Comparison of ENCODE assay signal across 9 mouse cellular contexts in genomic region chr15:85151433-85151918, GRCm38 (mm10). TPM values are rescaled to one million over a fixed set of nuclear protein-coding genes. Genes with fewer than 3 reads are reported as not detected.
DNase-seq lines count a peak whose midpoint lies in the region; ATAC-seq lines count a peak whose summit lies in the region.
"Had no signal": no experiment of that assay in that cellular context is flagged by ENCODE, and none has a peak within 500 bp of the region (broad histone marks: within the 10 kb centered on the region; RNA-seq: fewer than 3 reads in every experiment).

No protein-coding gene starts in this region.

- H3K27ac ChIP-seq in hindbrain, embryonic 14.5 days = no peak overlapping the region

- peak; percentile 40; the same call in 1 of the 2 replicates for ATAC-seq in hindbrain, embryonic 14.5 days (ENCODE audit: low FRiP score)
- no peak for ATAC-seq in monocyte, adult 5-6 weeks (replicated peaks; ENCODE audit: insufficient number of reproducible peaks, low FRiP score, low TSS enrichment, poor library complexity, severe bottlenecking)

- no peaks in the 10 kb centered on the region for H3K36me3 ChIP-seq in hindbrain, embryonic 14.5 days (replicated peaks; ENCODE audit: control insufficient read depth, insufficient read depth)

- no peaks in the 10 kb centered on the region for H3K27me3 ChIP-seq in hindbrain, embryonic 14.5 days (ENCODE audit: control insufficient read depth, insufficient read depth, low read length)

- H3K9me3 ChIP-seq in hindbrain, embryonic 14.5 days (ENCODE audit: control insufficient read depth, low read length) = no peaks in the 10 kb centered on the region
- H3K9me3 ChIP-seq: megakaryocyte, embryonic 14.5 days had no signal

- no peak overlapping the region for H3K9ac ChIP-seq in hindbrain, embryonic 14.5 days

- no peak overlapping the region for H3K4me2 ChIP-seq in hindbrain, embryonic 14.5 days (replicated peaks)

- no peaks in the 10 kb centered on the region for H3K4me1 ChIP-seq in hindbrain, embryonic 14.5 days (replicated peaks; ENCODE audit: control insufficient read depth, insufficient read depth, low read length)
- H3K4me1 ChIP-seq: megakaryocyte, embryonic 14.5 days had no signal

- no peak overlapping the region for H3K4me3 ChIP-seq in hindbrain, embryonic 14.5 days (replicated peaks; ENCODE audit: low read length)
- H3K4me3 ChIP-seq: megakaryocyte, embryonic 14.5 days had no signal

- DNase-seq in T-cell, adult 2 months (ENCODE audit: low spot score) = peak; percentile 55
- peak; percentile 5 for DNase-seq in cerebellum, adult 9-11 months
- peak; percentile 66 to 70 for DNase-seq in frontal cortex, postnatal 25 days (ENCODE audit: low spot score in 2 of 2)
- peak; percentile 79 for DNase-seq in hindbrain, embryonic 14.5 days (ENCODE audit: low spot score)
- DNase-seq in layer of hippocampus, postnatal 36 days = peak; percentile 62 to 79
- DNase-seq in lung, postnatal 4 days = peak; percentile 73 to 80
- DNase-seq in right cerebral cortex, postnatal 14 days = peak; percentile 81

- 29% methylated on average over 13 of the region's 13 CpGs for WGBS in hindbrain, embryonic 14.5 days

RNA-seq across cellular contexts. Expression of gene Ribc2, which starts 19.6 kb away (rescaled TPM):
- 0.48 and 1.1 TPM in 2 replicates for polyA plus RNA-seq in hindbrain, embryonic 14.5 days (2014; fragmentation: Nextera tagmentation; extraction: Ambion mirVana)
- total RNA-seq in layer of hippocampus, postnatal 36 days (2021) = under 1 TPM; 0.20 to 0.46 TPM
- not detected in 3 replicates for total RNA-seq in monocyte, adult 5-6 weeks (2017)

RNA-seq across cellular contexts. Expression of gene Smc1b, which starts 19.7 kb away (rescaled TPM):
- 0.08 TPM in 2 replicates for polyA plus RNA-seq in hindbrain, embryonic 14.5 days (2014; fragmentation: Nextera tagmentation; extraction: Ambion mirVana)
- not detected for total RNA-seq in layer of hippocampus, postnatal 36 days (2021)
- total RNA-seq in monocyte, adult 5-6 weeks (2017) = 0.10 TPM in 1 of 3 replicates, not detected in the others

RNA-seq across cellular contexts. Expression of gene Fbln1, which starts 54.3 kb away (rescaled TPM):
- 51.0 and 54.2 TPM in 2 replicates for polyA plus RNA-seq in hindbrain, embryonic 14.5 days (2014; fragmentation: Nextera tagmentation; extraction: Ambion mirVana)
- total RNA-seq in layer of hippocampus, postnatal 36 days (2021) = 10 to 100 TPM in 1 of 2 experiments, 1 to 10 TPM in 1; 9.7 to 16.6 TPM
- total RNA-seq in monocyte, adult 5-6 weeks (2017) = not detected in 3 replicates

Comparison
In these comparisons a context has a peak if more than half of its experiments do, and no peak if none do; other contexts are left out.
1. DNase-seq: peak in every context shown above with its lines; median percentile 81 in right cerebral cortex, postnatal 14 days; 79 in hindbrain, embryonic 14.5 days; 76 in lung, postnatal 4 days; 70 in layer of hippocampus, postnatal 36 days; 68 in frontal cortex, postnatal 25 days; 55 in T-cell, adult 2 months; 5 in cerebellum, adult 9-11 months.
2. RNA of gene Fbln1, which starts 54.3 kb away (total RNA-seq): 9.7 to 16.6 TPM in layer of hippocampus, postnatal 36 days; not detected in monocyte, adult 5-6 weeks; every median in the first group is over 10 times any median in the second.